Mouse (Mus musculus) heart, adult 18-20 months (tissue): ENCODE results near the gene Hoxb7. TPM values are rescaled to one million over a fixed set of nuclear protein-coding genes. Genes with fewer than 3 reads are reported as not detected.
A peak's percentile ranks its signal among the peaks of the same experiment; 100 is the strongest.

Source experiments
- DNase-seq, 2 experiments: peaks; one replicate each; pipeline ENCODE4 v3.0.0; 2021 to 2022; ENCODE audit warnings: mixed read lengths in 1 of 2
- long read RNA-seq, 2 experiments: library from polyadenylated mRNA; stranded (forward); transcript quantifications; one replicate each; pipeline ENCODE4 v2.0.0; 2021
- total RNA-seq, 2 experiments: library from RNA; stranded (reverse); gene quantifications; 2 replicates each; pipeline ENCODE4 v1.2.3; 2021

Hoxb7 gene
- total RNA-seq = not detected
- long read RNA-seq, experiment 1 = 0 reads
- long read RNA-seq, experiment 2 = 0 reads

DNA sequence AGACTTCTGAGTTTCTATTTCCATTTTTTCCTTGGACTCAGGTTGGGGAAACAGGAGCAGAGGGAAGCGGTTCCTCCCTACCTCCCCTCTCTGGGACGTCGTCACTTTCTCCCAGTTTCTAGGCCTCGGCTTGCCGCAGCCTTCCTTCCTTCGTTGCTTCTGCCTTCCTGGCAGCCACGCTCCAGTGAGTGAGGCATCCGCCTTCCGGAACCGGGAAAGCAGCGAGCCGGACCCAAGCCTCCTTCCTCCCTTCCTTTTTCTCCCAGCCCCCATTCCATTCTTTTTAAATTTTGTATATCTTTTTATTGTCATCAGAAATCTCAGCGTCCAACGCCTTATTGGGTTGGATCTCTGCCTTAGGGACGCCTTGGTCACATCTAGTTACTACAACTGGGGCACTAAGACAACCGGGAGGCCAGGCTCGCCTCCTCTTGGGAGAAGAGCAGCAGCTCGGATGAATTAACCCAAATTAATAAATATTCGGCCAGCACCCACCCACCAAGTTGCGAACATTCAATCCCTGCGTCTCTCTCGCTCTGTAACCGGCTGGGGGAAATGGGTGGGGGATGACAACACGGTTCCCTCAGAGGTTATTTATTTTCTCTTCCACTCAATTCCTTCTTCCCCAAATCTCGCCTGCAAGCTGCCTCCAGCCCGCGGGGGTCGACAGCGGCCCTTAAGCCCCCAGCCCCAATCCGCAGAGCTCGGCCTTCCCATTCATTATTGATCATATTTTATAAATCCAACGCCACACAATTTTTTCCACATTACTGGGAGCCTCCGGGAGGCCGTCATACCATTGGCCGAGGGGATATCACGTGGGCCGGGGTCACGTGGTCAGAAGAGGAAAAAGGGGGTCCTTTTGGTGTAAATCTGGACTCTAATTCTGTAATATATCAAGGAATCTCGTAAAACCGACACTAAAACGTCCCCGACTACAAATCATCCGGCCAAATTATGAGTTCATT, at the start of gene Hoxb7:
TSS of gene Hoxb7 (plus strand) at position 853 of the 968 bp plus-strand sequence.
- peak in 1 of 2 experiments; percentile 29 for DNase-seq

DNA sequence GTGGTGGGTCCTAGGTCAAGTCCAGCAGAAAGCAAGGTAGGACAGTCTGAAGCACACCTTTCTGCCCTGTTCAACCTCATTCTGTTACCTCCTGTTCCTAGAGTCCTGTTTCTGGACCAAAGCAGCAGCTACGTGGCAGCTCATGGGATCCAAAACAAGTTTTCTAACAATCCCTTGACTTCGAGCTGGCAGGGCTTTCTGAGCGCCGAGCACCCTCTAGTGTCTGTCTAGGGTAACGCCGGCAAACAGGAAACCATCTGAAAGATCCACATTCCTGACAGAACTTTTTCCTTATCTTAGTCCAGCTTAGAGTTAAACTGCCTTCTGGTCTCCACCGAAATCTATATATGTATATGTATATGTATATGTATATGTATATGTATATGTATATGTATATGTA, 46.2 kb upstream of the Hoxb7 start:
- DNase-seq = peak; percentile 13 to 69

DNA sequence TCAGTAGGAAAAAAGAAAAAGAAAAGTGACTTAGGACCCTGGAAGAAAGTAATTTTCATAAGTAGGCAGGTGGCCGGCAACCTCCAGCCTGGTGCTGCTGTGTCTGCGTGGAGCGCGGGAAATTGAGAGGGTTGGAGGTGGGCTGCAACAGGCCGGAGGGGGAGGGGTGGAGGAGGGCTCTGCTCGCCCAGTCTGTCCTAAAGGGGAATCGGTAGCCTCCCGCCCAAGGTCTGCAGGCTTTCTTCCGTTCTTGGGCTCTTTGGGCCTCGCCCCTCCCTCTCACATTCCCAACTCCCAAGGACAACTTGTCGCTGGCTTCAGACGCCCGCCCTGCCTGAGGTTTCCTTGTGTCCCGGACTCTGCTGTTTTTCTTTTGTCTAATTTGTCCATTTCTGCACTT, 35.5 kb upstream of the Hoxb7 start:
- no peak for DNase-seq

GRCm38 (mm10) chr11:96251480-96252031, 34.9 kb upstream of the Hoxb7 start:
- DNase-seq = no peak

DNA sequence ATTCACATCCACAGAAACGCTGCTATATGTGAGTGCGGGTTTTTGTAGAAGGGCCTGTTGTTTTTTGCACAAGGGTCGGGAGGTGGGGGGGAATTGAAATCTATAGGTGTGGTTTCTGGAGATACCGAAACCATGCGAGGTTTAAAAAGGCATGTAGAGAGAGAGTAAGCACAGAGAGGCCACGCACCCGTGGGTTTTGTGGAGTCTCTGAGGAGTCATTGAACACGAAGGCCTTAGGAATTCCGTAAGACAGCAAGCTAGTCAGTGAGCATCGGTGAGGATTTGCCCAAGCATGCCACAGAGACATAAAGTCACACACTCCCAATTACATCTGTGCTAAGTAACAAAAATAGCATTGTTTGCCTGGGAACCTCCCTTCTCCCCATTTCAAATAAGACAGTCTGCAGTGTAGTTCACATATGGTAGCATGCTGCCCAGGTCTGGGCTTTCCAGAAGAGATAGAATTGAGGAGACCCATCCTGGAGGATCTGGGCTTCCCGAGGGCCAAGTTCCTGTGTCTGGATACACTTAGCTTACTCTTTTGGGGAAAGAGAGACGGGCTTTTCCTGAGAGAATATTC, 33.8 kb upstream of the Hoxb7 start:
- no peak for DNase-seq

DNA sequence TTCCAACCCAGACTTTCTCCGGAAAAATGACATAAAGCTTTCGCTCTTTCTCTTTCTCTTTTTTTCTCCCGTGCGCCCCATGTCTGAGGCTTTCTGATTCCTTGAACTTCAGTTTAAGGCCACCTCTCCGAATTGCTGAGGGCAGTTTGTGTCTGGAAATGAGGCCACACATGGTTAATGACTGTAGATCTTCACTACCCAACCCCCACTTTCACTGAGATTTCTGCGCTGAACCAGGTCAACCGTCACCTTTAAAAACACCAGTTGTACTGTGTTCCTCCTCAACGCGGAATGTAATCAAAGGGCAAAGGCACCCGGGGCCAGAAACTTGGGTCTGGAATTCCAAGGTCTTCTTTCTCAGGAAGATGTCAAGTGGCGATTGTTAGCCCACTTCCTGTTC, 32.2 kb upstream of the Hoxb7 start:
- DNase-seq = no peak

DNA sequence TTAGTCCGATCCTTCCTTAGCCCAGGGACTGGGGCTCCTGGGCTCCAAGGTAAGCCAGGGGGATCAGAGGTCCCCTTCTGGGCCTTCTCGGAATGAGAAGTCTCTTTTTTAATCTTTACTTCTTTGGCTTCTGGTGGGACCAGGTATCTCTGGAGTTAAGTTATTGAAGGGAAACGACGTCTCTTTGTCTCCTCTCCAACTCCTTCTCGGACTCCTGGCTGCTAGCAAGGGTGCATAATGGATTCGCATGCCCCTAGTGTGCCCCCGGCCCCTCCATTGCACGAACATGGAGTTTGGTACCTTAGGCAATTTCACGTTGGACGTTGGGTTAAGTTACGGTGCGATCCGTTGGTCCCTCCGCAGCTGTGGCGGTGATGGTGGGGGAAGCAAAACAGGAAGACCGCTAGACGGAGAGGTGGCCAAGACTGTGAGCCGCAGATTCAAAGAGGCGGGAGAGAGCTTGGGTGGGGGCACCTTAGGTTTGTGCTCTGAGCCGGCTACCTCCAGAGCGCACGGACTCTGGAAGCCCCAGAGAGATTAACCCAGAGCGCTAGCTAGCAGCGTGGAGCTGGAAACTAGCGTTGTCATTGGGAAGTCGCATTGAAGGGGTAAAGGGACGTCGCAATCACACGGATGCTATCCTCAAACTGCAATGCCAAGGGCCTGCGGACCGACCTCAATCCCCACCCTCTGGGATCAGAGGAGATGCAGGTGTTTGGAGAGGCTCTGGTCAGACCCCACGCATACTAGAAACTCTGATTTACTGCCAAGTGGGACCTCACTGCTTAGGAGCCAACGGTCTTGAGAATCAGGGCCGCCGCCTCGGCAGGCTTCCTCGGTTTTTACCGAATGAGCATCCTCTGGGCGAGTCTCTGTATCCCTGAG, 31.1 kb upstream of the Hoxb7 start:
- DNase-seq = no peak

DNA sequence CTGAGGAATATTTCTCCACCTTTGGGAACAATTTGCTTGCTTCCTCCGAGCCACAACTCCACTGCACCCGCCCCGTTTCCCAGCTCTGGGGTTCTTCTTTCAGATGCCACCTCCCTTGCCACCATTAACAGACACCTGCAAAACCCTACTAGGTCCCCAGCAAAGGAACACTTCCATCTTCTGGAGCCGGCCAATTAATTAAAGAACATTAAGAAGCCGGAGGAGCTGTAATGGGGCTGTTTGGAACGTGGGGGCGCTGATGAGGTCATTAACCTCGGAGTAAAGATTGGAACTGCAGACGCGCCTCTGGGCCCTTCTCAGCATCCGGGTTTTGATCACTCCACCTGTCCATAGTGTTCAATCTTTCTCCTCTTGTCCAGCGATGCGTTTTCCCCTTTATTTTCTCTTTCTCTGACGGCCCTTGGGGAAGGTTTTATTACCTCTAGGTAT, 30.4 kb upstream of the Hoxb7 start:
- DNase-seq = no peak

DNA sequence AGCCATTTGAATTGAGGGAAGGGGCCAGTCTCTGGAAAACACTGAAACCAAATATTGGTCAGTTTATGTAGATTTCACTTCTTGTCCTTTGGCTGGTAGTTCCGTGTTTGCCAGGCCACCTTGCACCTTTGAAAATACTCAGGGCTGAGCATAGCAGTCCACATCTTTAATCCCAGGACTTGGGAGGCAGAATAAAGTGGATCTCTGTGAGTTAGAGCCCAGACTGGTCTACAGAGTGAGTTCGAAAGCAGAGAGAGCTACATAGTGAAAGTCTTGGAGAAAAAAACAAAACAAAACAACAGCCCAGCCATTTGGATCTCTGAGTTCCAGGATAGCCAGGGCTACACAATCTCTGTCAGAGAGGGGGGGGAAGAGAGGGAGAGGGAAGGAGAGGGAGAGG, 29.3 kb upstream of the Hoxb7 start:
- no peak for DNase-seq

- DNase-seq = no peak
These were observed 27.4 kb upstream of the Hoxb7 start for GRCm38 (mm10) chr11:96259038-96259437.

DNA sequence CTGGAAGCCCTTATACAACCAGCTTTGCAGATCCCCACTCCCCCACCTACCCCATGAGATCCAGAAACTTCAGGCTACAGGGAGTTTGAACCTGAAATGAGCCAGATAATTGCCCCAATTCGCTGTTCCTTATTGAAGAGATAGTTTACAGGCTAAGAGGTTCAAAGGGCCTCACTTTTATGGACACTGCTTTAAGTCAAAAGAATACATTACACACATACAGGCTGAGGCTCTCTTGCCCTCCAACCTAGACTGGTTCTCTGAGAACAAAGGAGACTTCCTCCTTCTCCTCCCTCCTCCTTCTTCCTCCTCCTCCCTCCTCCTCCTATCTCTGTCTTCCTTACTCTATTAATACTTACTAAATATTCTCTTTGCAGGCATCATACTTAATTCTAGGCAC, 26.9 kb upstream of the Hoxb7 start:
- DNase-seq = no peak

GRCm38 (mm10) chr11:96260310-96260970, 26.0 kb upstream of the Hoxb7 start:
- no peak for DNase-seq

DNA sequence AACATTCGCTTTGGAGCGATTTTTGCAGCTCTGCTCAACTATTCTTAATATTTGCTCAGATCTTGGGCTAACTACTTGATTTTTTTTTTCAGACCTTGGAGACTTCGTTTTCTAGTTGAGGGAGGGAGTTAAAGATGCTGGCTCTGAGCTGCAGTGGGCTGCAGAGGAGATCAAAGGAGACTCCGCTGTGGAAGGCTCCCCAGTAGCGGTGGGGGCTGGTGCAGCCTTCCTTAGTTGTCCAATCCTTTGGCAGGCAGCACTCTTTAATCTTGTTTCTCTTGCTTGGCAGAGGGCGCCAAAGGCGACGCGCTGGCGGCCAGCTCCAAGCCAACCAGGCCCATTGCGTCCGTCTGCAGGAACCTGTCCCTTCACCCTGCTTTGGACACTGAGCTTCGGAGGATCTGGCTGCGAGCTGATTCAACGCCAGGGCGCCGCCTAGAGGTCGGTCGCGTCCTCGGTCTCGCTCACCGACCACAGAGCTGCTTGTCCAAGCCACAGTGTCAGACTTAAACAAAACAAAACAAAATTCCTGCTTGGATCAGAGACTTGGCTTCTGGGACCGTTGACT, 25.0 kb upstream of the Hoxb7 start:
- DNase-seq = peak; percentile 35 to 74

DNA sequence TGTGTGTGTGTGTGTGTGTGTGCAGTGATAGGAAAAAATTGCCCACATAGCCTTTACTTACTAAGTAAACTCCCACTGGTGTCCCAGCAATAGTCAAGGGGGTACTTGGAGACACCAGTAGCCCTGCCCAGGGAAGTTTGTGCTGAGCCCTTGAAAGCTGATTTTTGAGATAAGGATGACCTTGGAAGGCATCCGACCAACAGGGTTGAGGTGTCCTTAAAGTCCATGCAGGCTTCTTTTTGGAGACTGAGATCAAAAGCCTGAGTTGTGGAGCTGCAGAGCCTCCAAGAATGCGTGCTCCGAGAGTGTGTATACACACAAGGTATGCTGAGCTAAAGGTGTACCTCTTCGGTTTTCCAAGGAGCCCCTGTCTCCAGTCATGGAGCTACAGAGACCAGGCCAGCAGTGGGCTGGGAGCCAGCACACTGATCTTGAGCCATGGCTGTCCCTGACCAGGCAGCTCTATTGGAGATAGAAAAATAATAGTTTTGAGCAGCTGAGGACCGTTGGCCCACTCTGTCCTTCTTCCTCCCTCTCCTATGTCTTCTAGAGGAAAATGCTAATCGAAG, 24.1 kb upstream of the Hoxb7 start:
- no peak for DNase-seq

DNA sequence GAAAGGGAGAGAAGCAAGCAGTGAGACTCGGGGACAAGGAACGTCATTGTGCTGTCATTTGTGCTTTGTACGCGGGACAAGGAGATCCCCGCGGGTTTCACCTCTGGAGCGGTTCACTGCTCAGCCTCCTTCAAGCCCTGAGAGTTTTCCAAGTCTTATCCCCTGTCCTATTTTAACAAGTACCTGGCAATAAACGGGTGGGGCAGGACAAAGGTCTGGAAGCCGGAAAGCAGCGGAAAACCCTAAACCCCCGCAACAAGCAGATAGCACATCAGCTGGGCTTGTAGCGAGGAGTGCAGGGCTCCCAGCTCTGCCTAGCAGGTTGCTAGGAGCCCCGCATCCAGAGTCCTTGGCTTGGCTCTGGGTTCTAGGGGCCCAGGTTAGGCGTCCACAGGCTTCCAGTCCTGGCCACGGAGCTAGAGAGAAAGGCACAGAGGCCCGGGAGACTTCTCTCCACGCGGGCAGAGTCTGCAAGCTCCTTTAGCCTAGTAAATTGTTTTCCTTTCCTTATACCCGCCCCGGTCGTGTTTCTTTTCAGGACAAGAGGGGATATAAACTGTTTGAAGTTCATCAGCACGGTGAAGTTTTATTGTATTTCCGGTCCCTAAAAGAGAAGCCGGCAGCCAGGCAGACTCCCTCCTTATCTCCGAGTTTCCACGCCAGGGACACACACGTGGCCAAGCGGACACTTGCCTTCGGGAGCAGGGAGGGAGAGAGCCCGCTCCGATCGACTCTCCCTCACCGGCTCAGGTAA, 22.6 kb upstream of the Hoxb7 start:
- DNase-seq = no peak

GRCm38 (mm10) chr11:96264390-96265020, 21.9 kb upstream of the Hoxb7 start:
- no peak for DNase-seq

DNA sequence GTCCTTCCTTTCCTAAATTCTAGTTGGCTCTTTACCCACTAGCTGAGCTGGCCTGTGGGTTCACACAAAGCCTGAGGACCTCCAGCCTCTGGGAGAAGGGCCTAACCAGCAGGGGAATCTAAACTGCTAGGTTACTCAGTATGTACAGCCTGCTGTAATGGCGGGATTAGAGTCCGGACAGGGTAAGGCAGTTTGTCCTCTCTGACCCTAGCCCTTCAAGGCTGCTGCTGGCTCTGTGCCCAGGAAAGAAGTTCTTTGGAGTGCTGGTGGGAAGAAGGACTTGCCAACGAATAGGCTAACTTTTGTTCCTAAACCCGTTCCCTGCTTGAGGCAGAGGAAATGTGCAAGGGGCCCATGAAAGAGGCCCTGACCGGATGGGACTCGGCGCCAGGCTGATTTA, 20.5 kb upstream of the Hoxb7 start:
- DNase-seq = no peak

DNA sequence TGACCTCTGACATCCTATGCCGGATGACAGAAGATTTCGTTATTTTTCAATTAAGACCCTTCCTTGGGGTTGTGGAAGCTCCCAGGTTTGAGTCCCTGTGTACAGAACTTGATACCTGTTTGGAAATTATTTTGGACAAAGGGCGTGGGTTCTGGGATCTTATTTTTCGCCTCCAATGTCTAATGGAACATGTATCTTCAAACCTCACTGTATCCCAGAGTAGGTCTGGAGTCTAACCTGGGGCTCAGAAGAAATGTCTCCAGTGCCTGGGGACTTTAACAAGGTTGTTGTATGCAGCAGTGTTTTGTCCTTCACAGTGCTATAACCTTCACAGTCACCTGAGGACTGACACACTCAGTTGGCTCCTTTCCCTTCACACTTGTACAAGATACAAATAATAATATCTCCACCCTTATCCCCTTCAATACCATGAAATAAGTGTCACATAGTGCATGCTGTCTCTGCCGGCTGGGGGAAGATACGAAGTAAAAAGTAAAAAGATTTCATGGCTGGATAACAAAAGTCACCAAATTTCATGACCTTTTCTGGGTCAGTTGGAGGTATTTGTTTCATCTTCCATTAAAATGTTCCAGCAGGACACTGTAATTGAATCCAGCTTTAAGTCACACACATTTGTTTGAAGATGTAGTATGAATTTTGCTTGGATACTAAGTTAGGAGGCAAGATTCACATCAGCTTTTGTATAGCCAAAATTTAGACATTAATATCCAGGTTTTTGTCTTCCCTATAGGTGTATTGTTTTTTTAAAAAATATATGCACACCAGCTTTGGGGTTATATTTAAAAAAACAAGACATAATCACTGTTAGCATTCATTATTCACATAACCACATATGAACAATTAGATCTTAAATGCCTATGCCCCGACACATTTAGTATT, 19.2 kb upstream of the Hoxb7 start:
- DNase-seq = no peak
